Mouse (Mus musculus): Measurements from ENCODE around the gene Hao1.

- TF ChIP-seq FLI1 (IDR thresholded peaks at IDR 0.05; ENCODE audit: low read length) (no peak), GATA1 (IDR thresholded peaks at IDR 0.05; ENCODE audit: borderline replicate concordance, low read length) (no peak)
Measured at GRCm38 (mm10) chr2:134450976-134451375, 103.2 kb downstream of the Hao1 start.
